Mouse (Mus musculus): ENCODE data around the gene Pex11g.

DNA sequence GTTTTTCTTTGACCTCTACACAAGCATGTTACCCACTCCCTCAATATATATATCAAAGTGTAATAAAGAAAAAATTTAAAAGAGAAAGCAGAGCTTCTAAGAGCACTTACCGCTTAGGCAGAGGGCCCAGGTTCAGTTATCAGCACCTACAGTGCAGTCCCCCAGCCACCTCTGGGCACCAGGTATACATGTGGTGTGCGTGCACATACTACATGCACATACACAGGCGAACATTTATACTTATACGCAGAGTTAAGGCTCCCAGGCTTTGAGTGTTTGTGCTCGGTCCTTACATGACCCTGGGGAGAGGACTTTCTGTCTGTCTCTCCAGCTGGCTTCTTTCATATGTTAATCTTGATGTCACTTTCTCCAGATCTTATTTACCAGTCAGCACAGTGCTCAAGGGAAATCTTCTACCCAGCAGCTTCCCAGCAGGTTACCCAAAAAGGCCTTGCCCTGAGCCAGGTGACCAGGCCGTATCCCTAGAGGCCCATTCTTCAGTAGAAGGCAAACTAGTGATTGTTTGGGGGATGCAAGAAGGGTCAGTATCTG lies 52.8 kb downstream of the Pex11g start:
- TF ChIP-seq POLR2A (IDR thresholded peaks at IDR 0.05; ENCODE audit: borderline replicate concordance, low read depth, low read length), result no peak
- no peak for TF ChIP-seq CTCF (IDR thresholded peaks at IDR 0.05; ENCODE audit: low read depth, low read length)

Measured in bone marrow macrophage, adult 2 months (primary cell).